Mouse (Mus musculus) myocyte (in vitro differentiated cells): ENCODE data around the gene D17H6S53E. TPM values are rescaled to one million over a fixed set of nuclear protein-coding genes. Genes with fewer than 3 reads are reported as not detected.
A peak's percentile ranks its signal among the peaks of the same experiment; 100 is the strongest.

Experiments
- H3K27me3 ChIP-seq: one replicate; pipeline ENCODE4 v1.6.1; 2011; ENCODE audit not compliant: control insufficient read depth, insufficient read depth, insufficient read length
- H3K36me3 ChIP-seq: one replicate; pipeline ENCODE4 v1.6.1; 2011; ENCODE audit not compliant: control insufficient read depth, insufficient read depth
- H3K4me2 ChIP-seq: one replicate; pipeline ENCODE4 v1.6.1; 2011; ENCODE audit warnings: low read depth, control low read depth
- H3K4me3 ChIP-seq: one replicate; pipeline ENCODE4 v1.5.1; 2011; ENCODE audit warnings: mild to moderate bottlenecking, control low read depth, moderate library complexity
- H3K79me2 ChIP-seq: one replicate; pipeline ENCODE4 v1.6.1; 2011; ENCODE audit not compliant: control insufficient read depth, insufficient read depth
- H3ac ChIP-seq: one replicate; pipeline ENCODE4 v1.6.1; 2011; ENCODE audit not compliant: control insufficient read depth, insufficient read length
- CEBPB ChIP-seq: IDR thresholded peaks from 2 replicates; pipeline ENCODE4 v1.6.1; 2011; ENCODE audit warnings: mild to moderate bottlenecking, moderate library complexity; ENCODE audit not compliant: poor library complexity, insufficient read depth, severe bottlenecking
- E2F4 ChIP-seq: IDR thresholded peaks from one replicate; pipeline ENCODE4 v1.6.1; 2011; ENCODE audit warnings: mild to moderate bottlenecking, control low read depth, moderate library complexity; ENCODE audit not compliant: insufficient read depth
- MAX ChIP-seq: IDR thresholded peaks from one replicate; pipeline ENCODE4 v1.6.1; 2011; ENCODE audit warnings: low read depth, mild to moderate bottlenecking, control low read depth
- MYOD1 ChIP-seq, 3 experiments: IDR thresholded peaks; one replicate each; pipeline ENCODE4 v1.6.1; 2011; ENCODE audit warnings: control low read depth in 2 of 3, low read depth in 2 of 3, mild to moderate bottlenecking in 2 of 3, moderate library complexity in 1 of 3; ENCODE audit not compliant: insufficient read length in 2 of 3, control insufficient read depth in 1 of 3
- MYOG ChIP-seq, 3 experiments: IDR thresholded peaks; one replicate each; pipeline ENCODE4 v1.6.1; 2011; ENCODE audit warnings: control low read depth in 2 of 3, low read depth in 2 of 3, mild to moderate bottlenecking in 2 of 3; ENCODE audit not compliant: insufficient read length in 2 of 3, control insufficient read depth in 1 of 3, insufficient read depth in 1 of 3
- POLR2A ChIP-seq: IDR thresholded peaks from one replicate; pipeline ENCODE4 v1.6.1; 2011; ENCODE audit warnings: low read depth, mild to moderate bottlenecking, control low read depth, moderate library complexity; ENCODE audit not compliant: insufficient read length
- POLR2AphosphoS2 ChIP-seq: IDR thresholded peaks from one replicate; pipeline ENCODE4 v1.6.1; 2011; ENCODE audit warnings: low read depth, control low read depth; ENCODE audit not compliant: insufficient read length
- REST ChIP-seq: IDR thresholded peaks from one replicate; pipeline ENCODE4 v1.6.1; 2011; ENCODE audit warnings: mild to moderate bottlenecking, control low read depth, moderate library complexity; ENCODE audit not compliant: insufficient read depth, insufficient read length
- SRF ChIP-seq: IDR thresholded peaks from one replicate; pipeline ENCODE4 v1.6.1; 2011; ENCODE audit warnings: low read depth; ENCODE audit not compliant: control insufficient read depth, insufficient read length
- TCF12 ChIP-seq: IDR thresholded peaks from one replicate; pipeline ENCODE4 v1.6.1; 2011; ENCODE audit warnings: mild to moderate bottlenecking, control low read depth; ENCODE audit not compliant: poor library complexity, insufficient read depth, severe bottlenecking
- TCF3 ChIP-seq: IDR thresholded peaks from one replicate; pipeline ENCODE4 v1.6.1; 2011; ENCODE audit warnings: low read depth, control low read depth; ENCODE audit not compliant: insufficient read length
- USF1 ChIP-seq: IDR thresholded peaks from one replicate; pipeline ENCODE4 v1.6.1; 2011; ENCODE audit warnings: low read depth, mild to moderate bottlenecking, control low read depth, moderate library complexity
- polyA plus RNA-seq: library from polyadenylated mRNA; unstranded; fragments of >200 nt; fragmentation: generic; extraction: Trizol; gene quantifications from one replicate; pipeline ENCODE4 v1.2.1, GENCODE M21; 2012; ENCODE audit warnings: missing spikeins

The D17H6S53E gene
- polyA plus RNA-seq, 1 experiment: 12.8 TPM

DNA sequence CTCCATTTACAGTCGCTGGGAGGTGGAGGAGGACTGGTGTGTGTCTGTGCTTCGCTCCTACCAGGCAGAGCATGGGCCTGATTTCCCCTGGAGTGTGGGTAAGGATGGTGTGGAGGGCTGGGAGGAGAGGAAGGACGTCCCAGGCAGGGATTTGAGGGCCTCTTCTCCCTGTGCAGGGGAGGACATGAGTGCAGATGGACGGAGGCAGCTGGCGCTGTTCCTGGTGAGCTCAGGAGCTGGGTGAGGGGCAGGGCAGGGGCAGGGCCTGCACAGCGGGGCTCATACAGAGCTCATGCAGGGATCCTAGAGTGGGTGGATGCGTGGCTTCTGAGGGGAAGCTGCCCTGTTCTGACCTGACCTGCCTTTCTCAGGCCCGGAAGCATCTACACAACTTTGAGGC is 23.9 kb upstream of the D17H6S53E start:
- H3K4me3 ChIP-seq: no peak overlapping the region
- H3K27me3 ChIP-seq: no peaks in the 10 kb centered on the region
- no peak overlapping the region for H3ac ChIP-seq
- TF ChIP-seq MYOD1 (IDR thresholded peaks at IDR 0.05; ENCODE audit: control insufficient read depth in 1 of 3, insufficient read length in 2 of 3, low read depth in 2 of 3) (peak in 1 of 3 experiments; percentile 28), SRF (no peak)
- H3K79me2 ChIP-seq: no peaks in the 10 kb centered on the region
- peaks cover 4% of the 10 kb centered on the region for H3K36me3 ChIP-seq
- no peak overlapping the region for H3K4me2 ChIP-seq

DNA sequence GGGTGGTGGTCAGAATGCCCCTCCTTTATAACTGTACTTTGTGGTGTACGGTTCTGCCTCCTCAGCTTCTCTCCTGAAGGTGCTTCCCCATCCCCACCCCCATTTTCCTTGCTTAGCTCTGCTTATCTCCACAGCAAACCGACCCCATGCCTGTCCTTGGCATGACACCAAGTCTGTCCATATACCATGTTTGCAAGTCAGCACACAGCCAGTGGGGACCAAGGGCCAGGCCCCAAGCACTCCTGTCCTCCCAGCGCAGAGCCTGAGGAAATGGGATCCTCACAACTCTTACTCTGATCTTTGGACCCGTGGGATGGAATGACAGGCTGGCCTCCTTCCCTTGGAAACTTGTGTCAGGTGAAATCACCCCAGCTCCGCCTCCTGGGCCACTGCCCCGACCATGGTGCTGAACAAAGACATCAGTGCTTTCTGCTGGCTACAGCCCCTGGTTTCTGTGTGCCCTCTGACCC is 22.9 kb upstream of the D17H6S53E start:
- peaks cover 4% of the 10 kb centered on the region for H3K36me3 ChIP-seq

DNA sequence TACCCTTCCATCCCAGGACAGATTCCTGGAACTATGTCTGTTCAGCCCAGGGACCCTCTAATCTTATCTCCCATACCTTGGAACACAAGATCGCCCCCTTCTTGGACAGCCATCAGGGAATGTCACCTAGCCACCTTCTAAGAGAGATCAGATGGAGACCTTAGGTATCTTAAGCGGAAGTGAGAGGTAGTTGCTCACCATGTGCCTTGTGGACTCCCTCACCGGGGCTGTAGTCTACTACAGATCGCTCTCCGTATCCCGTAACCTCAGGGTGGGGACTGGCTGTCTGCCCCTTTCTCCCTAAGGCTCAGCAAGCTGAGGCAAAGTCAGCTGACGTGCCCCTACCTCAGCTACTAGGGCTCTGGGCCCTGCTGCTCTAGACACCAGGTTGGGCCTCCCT is 22.1 kb upstream of the D17H6S53E start:
- H3ac ChIP-seq: no peak overlapping the region
- H3K79me2 ChIP-seq: no peaks in the 10 kb centered on the region
- H3K27me3 ChIP-seq: no peaks in the 10 kb centered on the region
- H3K36me3 ChIP-seq: peaks cover 4% of the 10 kb centered on the region
- no peak overlapping the region for H3K4me3 ChIP-seq
- no peak overlapping the region for H3K4me2 ChIP-seq
- no peak for TF ChIP-seq E2F4
- TF ChIP-seq MAX: no peak
- TF ChIP-seq REST: no peak
- no peak for TF ChIP-seq MYOG (IDR thresholded peaks at IDR 0.05; ENCODE audit: control insufficient read depth in 1 of 3, insufficient read depth in 1 of 3, insufficient read length in 2 of 3, low read depth in 2 of 3)
- TF ChIP-seq TCF12: no peak
- no peak for TF ChIP-seq POLR2A
- no peak for TF ChIP-seq CEBPB
- TF ChIP-seq USF1: no peak
- TF ChIP-seq POLR2AphosphoS2: no peak
- no peak for TF ChIP-seq MYOD1 (IDR thresholded peaks at IDR 0.05; ENCODE audit: control insufficient read depth in 1 of 3, insufficient read length in 2 of 3, low read depth in 2 of 3)
- no peak for TF ChIP-seq SRF
- TF ChIP-seq TCF3: no peak

More for the DNA sequence above, 22.9 kb upstream of the D17H6S53E start:
- no peaks in the 10 kb centered on the region for H3K27me3 ChIP-seq
- TF ChIP-seq TCF12 (no peak), POLR2AphosphoS2 (no peak), MYOG (IDR thresholded peaks at IDR 0.05; ENCODE audit: control insufficient read depth in 1 of 3, insufficient read depth in 1 of 3, insufficient read length in 2 of 3, low read depth in 2 of 3) (no peak), CEBPB (no peak), MAX (no peak), E2F4 (no peak), MYOD1 (IDR thresholded peaks at IDR 0.05; ENCODE audit: control insufficient read depth in 1 of 3, insufficient read length in 2 of 3, low read depth in 2 of 3) (no peak), USF1 (no peak), TCF3 (no peak), POLR2A (no peak), REST (no peak), SRF (no peak)
- no peak overlapping the region for H3ac ChIP-seq
- H3K4me3 ChIP-seq: no peak overlapping the region
- H3K4me2 ChIP-seq: no peak overlapping the region
- no peaks in the 10 kb centered on the region for H3K79me2 ChIP-seq

DNA sequence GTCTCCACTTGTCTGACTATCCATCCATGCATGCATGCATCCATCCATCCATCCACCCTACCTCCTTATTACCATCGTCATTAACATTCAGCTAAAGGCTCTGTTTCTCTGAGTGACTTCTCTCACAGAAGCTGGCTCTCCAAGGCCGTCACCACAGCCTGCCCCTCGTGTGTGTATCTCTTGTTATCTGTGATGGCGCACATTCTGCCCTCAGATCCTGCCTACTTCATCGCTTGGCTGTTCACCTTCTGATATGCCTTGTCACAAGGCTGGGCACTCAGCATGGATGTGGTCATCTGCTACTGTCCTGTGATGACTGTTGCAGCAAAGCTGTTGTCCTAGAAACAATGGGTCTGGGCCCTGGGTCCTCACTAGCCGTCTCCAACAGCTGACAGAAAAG is 21.4 kb upstream of the D17H6S53E start:
- Histone ChIP-seq H3K36me3 (peaks cover 4% of the 10 kb centered on the region), H3K27me3 (no peaks in the 10 kb centered on the region), H3K4me3 (no peak overlapping the region), H3ac (no peak overlapping the region), H3K4me2 (no peak overlapping the region), H3K79me2 (no peaks in the 10 kb centered on the region)
- TF ChIP-seq USF1 (no peak), TCF3 (no peak), POLR2A (no peak), SRF (no peak), MYOG (IDR thresholded peaks at IDR 0.05; ENCODE audit: control insufficient read depth in 1 of 3, insufficient read depth in 1 of 3, insufficient read length in 2 of 3, low read depth in 2 of 3) (no peak)

DNA sequence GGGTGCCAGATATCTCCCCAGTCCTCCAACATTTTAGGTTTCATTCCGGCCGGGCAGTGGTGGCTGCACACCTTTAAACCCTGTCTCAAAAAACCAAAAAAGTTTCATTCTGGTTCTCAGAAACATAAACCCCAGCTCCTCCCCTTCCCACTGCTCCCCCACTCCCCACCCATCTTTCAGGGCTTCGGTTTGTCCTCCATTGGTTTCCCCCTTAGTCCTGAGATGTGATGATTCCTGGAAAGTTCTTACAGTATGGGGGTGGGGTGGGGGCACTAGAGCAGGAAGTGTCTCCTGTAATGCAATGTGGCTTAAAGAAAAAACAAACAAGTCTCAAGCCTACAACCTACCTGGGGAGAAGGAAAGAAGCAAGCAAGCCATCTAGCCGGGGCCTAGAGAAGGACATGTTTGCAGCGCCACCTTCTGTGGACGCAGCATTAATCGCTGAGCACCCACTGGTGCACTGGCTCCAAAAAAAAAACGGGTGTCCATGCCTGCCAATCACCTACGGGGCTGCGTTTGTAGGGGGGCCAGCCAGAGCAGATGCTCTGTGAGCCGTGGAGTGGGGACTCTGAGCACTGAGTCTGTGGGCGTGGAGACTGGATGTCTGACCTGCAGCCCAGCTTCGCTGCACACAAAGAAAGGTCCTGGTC is 20.3 kb upstream of the D17H6S53E start:
- H3K27me3 ChIP-seq: no peaks in the 10 kb centered on the region
- H3ac ChIP-seq: no peak overlapping the region
- H3K4me3 ChIP-seq: no peak overlapping the region
- H3K36me3 ChIP-seq: no peaks in the 10 kb centered on the region
- TF ChIP-seq MYOG (IDR thresholded peaks at IDR 0.05; ENCODE audit: control insufficient read depth in 1 of 3, insufficient read depth in 1 of 3, insufficient read length in 2 of 3, low read depth in 2 of 3) (no peak), CEBPB (no peak), POLR2A (no peak), REST (no peak), TCF3 (no peak), E2F4 (no peak), SRF (no peak)
- H3K79me2 ChIP-seq: no peaks in the 10 kb centered on the region
- H3K4me2 ChIP-seq: no peak overlapping the region
